Mouse (Mus musculus) ES-E14 (cell line): ENCODE measurements around the gene Msi2. TPM values are rescaled to one million over a fixed set of nuclear protein-coding genes. Genes with fewer than 3 reads are reported as not detected.

Experiments
- DNase-seq: peaks from one replicate; pipeline ENCODE4 v3.0.0-alpha.2; 2013; ENCODE audit warnings: low read depth, low spot score
- H3K27ac ChIP-seq: 2 replicates; pipeline ENCODE4 v1.5.1; 2012; ENCODE audit warnings: low read depth, mild to moderate bottlenecking, low read length, moderate library complexity, mixed read lengths; ENCODE audit not compliant: poor library complexity, insufficient read depth, severe bottlenecking
- H3K36me3 ChIP-seq: 2 replicates; pipeline ENCODE4 v1.6.1; 2012; ENCODE audit warnings: mild to moderate bottlenecking, low read length, moderate library complexity, mixed read lengths; ENCODE audit not compliant: control insufficient read depth, poor library complexity, insufficient read depth, severe bottlenecking
- H3K4me1 ChIP-seq, 2 experiments: fragments of 150-350 bp in 1 of 2; sonication (generic) in 1 of 2; 2 replicates each; pipeline ENCODE4 v1.6.1; 2012; ENCODE audit warnings: low read length in 2 of 2, mild to moderate bottlenecking in 1 of 2, mixed read lengths in 1 of 2; ENCODE audit not compliant: control insufficient read depth in 2 of 2, insufficient read depth in 2 of 2, poor library complexity in 1 of 2
- H3K4me3 ChIP-seq, 2 experiments: fragments of 150-350 bp in 1 of 2; sonication (generic) in 1 of 2; 2 replicates each; pipeline ENCODE4 v1.5.1; 2012; ENCODE audit warnings: low read length in 2 of 2, low read depth in 1 of 2, mild to moderate bottlenecking in 1 of 2, mixed read lengths in 1 of 2; ENCODE audit not compliant: insufficient read depth in 1 of 2, poor library complexity in 1 of 2, severe bottlenecking in 1 of 2
- H3K9ac ChIP-seq: 2 replicates; pipeline ENCODE4 v1.6.1; 2012; ENCODE audit warnings: low read depth, mild to moderate bottlenecking, low read length, mixed read lengths; ENCODE audit not compliant: poor library complexity, insufficient read depth, severe bottlenecking
- H3K9me3 ChIP-seq: fragments of 150-350 bp; sonication (generic); 2 replicates; pipeline ENCODE4 v1.6.1; 2012; ENCODE audit warnings: low read depth, mild to moderate bottlenecking, low read length; ENCODE audit not compliant: control insufficient read depth, insufficient read depth
- CHD2 ChIP-seq: IDR thresholded peaks from 2 replicates; pipeline ENCODE4 v1.6.1; 2014; ENCODE audit warnings: mild to moderate bottlenecking, low read depth, low read length, inconsistent platforms
- HCFC1 ChIP-seq: IDR thresholded peaks from 2 replicates; pipeline ENCODE4 v1.6.1; 2012; ENCODE audit warnings: low read length, inconsistent platforms, borderline replicate concordance; ENCODE audit not compliant: insufficient read depth
- MAFK ChIP-seq: IDR thresholded peaks from 2 replicates; pipeline ENCODE4 v1.6.1; 2014; ENCODE audit warnings: mild to moderate bottlenecking, low read depth, low read length, inconsistent platforms; ENCODE audit not compliant: insufficient read depth
- ZC3H11A ChIP-seq: IDR thresholded peaks from 2 replicates; pipeline ENCODE4 v1.6.1; 2012; ENCODE audit warnings: low read depth, mild to moderate bottlenecking, inconsistent platforms, low read length, borderline replicate concordance
- ZNF384 ChIP-seq: IDR thresholded peaks from 2 replicates; pipeline ENCODE4 v1.6.1; 2012; ENCODE audit warnings: low read depth, low read length, inconsistent platforms
- in situ Hi-C, 2 experiments: fragments of 600-800 bp; cut with MboI; formaldehyde crosslinking; loops; one replicate each; pipeline ENCODE4 v1.15.1; 2025; ENCODE audit warnings: low sequenced_read_pairs in 2 of 2, inconsistent platforms in 1 of 2; ENCODE audit not compliant: unreplicated experiment in 2 of 2
- total RNA-seq: library from RNA; depleted of rRNA; stranded (reverse); fragments of 300-350 nt; gene quantifications from 2 replicates; pipeline ENCODE4 v1.2.3, GENCODE M21; 2012

Gene Msi2
- total RNA-seq, 1 experiment: 66.4 TPM

DNA sequence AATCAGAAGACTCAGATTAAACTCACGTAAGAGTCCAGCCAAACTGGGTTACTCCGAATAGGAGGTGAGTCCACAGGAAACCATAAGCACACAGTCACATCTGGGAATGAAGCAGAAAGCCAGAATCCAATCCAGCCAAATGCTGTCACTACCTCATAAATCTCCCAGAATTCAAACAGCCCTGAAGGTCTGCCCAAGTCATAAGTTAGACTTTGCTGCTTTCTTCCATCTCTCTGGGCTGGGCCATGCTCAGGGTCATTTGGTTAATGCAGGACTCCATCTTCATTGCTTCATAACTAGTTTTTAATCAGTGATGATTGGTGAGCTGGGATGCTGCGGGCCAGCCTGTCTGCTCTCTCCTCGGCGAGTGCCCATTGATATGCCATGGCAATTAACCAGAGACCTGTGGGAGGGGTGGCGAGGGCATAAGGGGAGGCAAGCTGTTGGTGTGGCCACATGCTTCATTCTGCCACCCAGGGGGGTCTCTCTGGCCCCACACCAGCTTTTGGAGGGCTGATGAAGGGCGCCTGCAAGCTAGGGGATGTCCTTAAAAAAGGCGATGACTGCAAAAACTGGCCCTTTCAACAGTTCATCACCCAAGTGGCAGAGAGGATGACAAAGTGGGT is 385.9 kb downstream of the Msi2 start:
- in situ Hi-C loops: no loop called here
- DNase-seq: no peak

DNA sequence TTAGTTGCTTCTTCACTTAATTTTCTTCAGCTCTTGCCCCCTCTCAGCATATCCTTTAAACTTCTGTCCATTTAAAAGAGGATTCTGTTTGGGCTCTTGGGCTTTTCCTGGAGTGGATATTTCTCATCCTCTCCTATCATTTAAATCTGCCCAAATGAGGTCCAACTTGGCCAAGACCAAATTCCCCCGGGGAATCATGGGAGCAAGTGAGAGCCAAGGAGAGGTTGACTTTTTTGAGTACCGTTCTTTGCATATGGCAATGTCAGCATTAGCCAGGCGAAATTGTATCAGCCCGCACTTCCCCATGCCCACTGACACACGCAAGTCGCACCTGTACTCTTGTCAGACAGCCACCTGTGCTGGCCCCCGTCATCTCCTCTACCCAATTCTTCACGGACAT is 386.6 kb downstream of the Msi2 start:
- H3K4me1 ChIP-seq: peaks cover 0 to 2% of the 10 kb centered on the region in 2 experiments; a peak in 1 of 4 replicates
- in situ Hi-C loops: no loop called here
- no peak overlapping the region for H3K4me3 ChIP-seq
- no peaks in the 10 kb centered on the region for H3K9me3 ChIP-seq
- H3K9ac ChIP-seq: no peak overlapping the region
- H3K36me3 ChIP-seq: no peaks in the 10 kb centered on the region
- DNase-seq: no peak
- TF ChIP-seq ZC3H11A: no peak
- no peak for TF ChIP-seq ZNF384
- TF ChIP-seq CHD2: no peak
- TF ChIP-seq HCFC1: no peak
- TF ChIP-seq MAFK: no peak
- H3K27ac ChIP-seq: no peak overlapping the region

More for the DNA sequence above, 385.9 kb downstream of the Msi2 start:
- Histone ChIP-seq H3K4me3 (no peak overlapping the region), H3K4me1 (peaks cover 0 to 2% of the 10 kb centered on the region in 2 experiments; a peak in 1 of 4 replicates), H3K27ac (no peak overlapping the region), H3K9ac (no peak overlapping the region), H3K9me3 (no peaks in the 10 kb centered on the region), H3K36me3 (no peaks in the 10 kb centered on the region)
- no peak for TF ChIP-seq ZC3H11A
- TF ChIP-seq ZNF384: no peak
- no peak for TF ChIP-seq HCFC1
- TF ChIP-seq CHD2: no peak
- no peak for TF ChIP-seq MAFK

DNA sequence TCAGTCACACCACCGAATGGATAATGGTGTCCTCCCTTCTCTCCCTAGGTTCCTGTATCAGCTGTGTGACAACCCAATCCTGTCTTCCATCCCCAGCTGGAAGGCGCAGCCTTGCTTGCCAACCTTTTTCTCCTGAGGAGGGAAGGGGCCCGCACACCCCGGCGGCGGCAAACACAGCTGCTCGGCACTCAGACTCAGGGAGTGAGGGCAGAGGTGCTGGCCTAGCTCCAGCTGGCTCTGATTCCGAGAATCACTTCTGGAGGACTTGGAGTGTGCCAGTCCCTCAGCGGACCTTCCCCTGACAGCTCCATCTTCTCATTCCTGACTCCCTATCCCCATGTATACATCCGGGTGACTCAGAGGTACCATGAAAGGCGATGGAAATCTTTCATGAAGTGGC is 387.5 kb downstream of the Msi2 start:
- no peak overlapping the region for H3K27ac ChIP-seq
- no peaks in the 10 kb centered on the region for H3K36me3 ChIP-seq
- H3K4me3 ChIP-seq: no peak overlapping the region
- no peak for DNase-seq
- H3K9me3 ChIP-seq: no peaks in the 10 kb centered on the region
- H3K9ac ChIP-seq: no peak overlapping the region
- TF ChIP-seq CHD2 (no peak), MAFK (no peak), ZC3H11A (no peak), HCFC1 (no peak), ZNF384 (no peak)
- peaks cover 0 to 2% of the 10 kb centered on the region in 2 experiments; a peak in 1 of 4 replicates for H3K4me1 ChIP-seq
- in situ Hi-C loops: no loop called here

DNA sequence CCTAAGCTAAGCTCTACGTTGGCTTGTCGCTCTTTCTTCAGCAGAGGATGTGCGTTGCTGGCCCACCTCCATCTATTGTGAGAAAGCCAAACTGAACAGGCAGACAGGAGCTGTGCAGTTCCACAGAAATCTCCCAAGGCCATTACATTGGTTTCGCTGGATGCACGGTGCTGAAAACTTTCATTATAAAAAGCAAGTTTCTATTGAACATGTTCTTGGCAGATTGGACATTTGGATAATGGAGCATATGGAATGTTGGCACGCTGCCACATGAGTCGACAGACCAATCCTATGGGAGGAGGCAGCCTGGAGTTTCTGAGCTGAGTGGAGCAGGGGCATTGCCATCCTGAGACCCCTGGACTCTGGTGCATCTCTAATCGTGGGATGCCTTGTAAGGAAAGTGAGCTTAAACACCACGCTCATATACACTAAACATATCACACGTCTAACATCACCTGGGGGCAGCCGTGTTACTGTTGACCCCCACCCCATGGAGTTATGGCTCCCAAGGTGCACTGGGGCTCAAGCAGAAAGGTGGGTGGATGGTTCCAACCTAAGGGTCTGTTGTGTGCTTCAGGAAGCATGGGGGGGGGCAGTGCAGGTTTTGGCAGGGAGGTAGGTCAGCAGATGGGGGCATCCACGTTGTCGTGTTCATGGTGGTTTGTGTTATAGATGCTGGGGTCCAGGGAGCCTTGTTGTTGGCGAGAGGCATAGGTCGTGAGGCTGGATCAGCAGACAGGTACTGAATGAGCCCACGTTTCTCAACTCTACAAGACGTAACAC is 389.3 kb downstream of the Msi2 start:
- Histone ChIP-seq H3K9me3 (no peaks in the 10 kb centered on the region), H3K4me1 (peaks cover 0 to 2% of the 10 kb centered on the region in 2 experiments; a peak in 1 of 4 replicates), H3K27ac (no peak overlapping the region), H3K36me3 (no peaks in the 10 kb centered on the region), H3K4me3 (no peak overlapping the region), H3K9ac (no peak overlapping the region)
- in situ Hi-C loops: no loop called here
- DNase-seq: no peak
- TF ChIP-seq HCFC1 (no peak), MAFK (no peak), CHD2 (no peak), ZC3H11A (no peak), ZNF384 (no peak)
